Mouse (Mus musculus) adrenal gland, adult 2 months (tissue): ENCODE measurements around the gene Slc35f3. TPM values are rescaled to one million over a fixed set of nuclear protein-coding genes. Genes with fewer than 3 reads are reported as not detected.

Experiments used
- DNase-seq: peaks from one replicate; pipeline ENCODE4 v3.0.0; 2021
- polyA plus RNA-seq: library from polyadenylated mRNA; depleted of rRNA; stranded (reverse); fragments of >200 nt; gene quantifications from 2 replicates; pipeline ENCODE4 v1.2.3, GENCODE M21; 2012; rRNA removed
- total RNA-seq, 2 experiments: library from RNA; stranded (reverse); gene quantifications; 2 replicates each; pipeline ENCODE4 v1.2.3; 2021

Slc35f3 gene
- total and polyA plus RNA-seq, 3 experiments: 0.41 to 1.3 (median 0.56) TPM

GRCm38 (mm10) chr8:126420834-126421233, 122.5 kb downstream of the Slc35f3 start:
- DNase-seq: no peak

GRCm38 (mm10) chr8:126422174-126422919, 124.0 kb downstream of the Slc35f3 start, which contains the start of gene Coa6:
TSS of gene Coa6 (plus strand) at chr8:126422515.
- peak; percentile 98 for DNase-seq

DNA sequence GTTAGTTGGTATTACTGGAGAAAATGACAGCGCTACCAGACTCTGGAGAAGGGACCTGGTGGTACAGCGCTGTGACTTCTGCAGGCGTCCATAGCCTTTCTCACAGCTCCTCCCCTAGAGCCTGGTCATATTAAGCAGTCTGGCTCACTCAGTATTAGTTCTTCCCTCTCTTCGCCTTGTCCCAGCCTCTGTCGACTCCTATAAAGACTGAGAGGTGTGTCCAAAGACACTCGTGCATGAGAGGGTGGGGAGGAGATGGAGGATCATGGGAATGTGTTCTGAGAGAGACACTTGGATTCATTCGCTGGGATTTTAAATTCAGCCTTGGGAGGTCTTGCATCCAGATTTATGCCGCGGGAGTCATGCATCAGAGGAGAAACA, 124.6 kb downstream of the Slc35f3 start:
- DNase-seq: no peak

GRCm38 (mm10) chr8:126424163-126424562, 125.8 kb downstream of the Slc35f3 start:
- DNase-seq: no peak

DNA sequence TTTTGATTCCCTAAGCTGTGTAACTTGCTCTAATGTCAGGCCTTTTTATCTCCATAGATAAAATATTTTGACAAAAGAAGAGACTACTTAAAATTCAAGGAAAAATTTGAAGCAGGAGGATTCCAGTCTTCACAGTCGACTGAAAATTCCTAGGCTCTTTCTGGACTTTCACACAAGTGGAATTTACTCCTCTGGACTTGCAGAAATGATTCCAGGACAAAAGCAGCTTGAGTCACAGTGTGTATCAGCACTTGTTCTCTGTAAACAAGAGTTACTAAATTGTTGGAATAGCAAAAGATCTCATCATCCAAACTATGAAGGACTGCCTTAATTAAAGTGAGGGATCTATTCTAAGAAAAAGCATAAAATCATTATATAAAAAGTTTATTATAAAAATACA, 126.6 kb downstream of the Slc35f3 start:
- no peak for DNase-seq

DNA sequence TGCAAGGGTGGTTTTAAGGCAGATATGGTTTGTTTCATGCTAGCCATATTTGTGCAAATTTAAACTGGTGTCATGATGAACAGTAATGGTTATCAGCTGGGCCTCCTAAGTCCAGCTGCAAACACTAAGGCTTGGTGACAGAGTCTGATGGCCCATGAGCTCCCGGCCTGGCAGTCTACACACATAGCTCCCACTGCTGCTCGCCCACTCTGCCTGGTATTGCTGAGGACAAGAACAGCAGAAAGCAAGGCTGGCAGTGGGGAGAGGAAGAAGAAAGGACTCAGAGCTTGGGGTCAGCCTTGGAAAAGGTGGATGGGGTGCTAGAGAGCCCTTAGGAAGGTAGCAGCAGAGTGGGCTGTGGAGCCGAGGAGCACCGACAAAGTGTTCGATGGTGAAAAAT, 131.3 kb downstream of the Slc35f3 start:
- no peak for DNase-seq

GRCm38 (mm10) chr8:126433827-126434226, 135.5 kb downstream of the Slc35f3 start:
- DNase-seq: no peak

DNA sequence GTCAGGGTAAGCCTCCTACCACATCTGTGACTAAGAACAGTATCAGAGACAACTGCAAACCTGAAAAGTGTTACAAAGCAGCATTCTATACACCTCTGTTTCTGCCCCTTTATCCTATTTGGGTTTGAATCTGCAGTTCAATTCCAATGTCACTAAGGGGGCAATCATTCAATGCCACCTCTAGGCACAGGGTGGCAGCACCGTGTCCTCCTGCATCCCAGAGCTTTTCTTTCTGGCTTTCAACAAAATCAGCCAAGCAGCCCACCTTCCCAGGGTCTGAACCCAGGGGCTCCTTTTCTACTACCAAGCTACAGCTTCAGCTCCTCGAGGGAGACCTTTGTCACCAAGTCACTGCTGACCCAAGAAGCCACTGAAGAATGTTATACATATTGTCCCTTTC, 140.6 kb downstream of the Slc35f3 start:
- no peak for DNase-seq

Other genes starting within 250 kb of the Slc35f3 start
- 10 to 100 TPM; 25.5 to 37.6 TPM for gene Coa6, start 124.0 kb downstream of the Slc35f3 start, total RNA-seq
- gene Coa6, start 124.0 kb downstream of the Slc35f3 start, polyA plus RNA-seq: 62.6 and 75.9 TPM in 2 replicates
- gene Tarbp1, start 176.5 kb downstream of the Slc35f3 start, total RNA-seq: 1 to 10 TPM; 4.8 to 5.0 TPM
- gene Tarbp1, start 176.5 kb downstream of the Slc35f3 start, polyA plus RNA-seq: 3.8 and 4.1 TPM in 2 replicates